Mouse (Mus musculus): ENCODE results near the gene Ubxn2a. TPM values are rescaled to one million over a fixed set of nuclear protein-coding genes. Genes with fewer than 3 reads are reported as not detected.

Gene Ubxn2a
- polyA plus RNA-seq (2017; shearing (Covaris generic)) = 81.3 TPM

DNA sequence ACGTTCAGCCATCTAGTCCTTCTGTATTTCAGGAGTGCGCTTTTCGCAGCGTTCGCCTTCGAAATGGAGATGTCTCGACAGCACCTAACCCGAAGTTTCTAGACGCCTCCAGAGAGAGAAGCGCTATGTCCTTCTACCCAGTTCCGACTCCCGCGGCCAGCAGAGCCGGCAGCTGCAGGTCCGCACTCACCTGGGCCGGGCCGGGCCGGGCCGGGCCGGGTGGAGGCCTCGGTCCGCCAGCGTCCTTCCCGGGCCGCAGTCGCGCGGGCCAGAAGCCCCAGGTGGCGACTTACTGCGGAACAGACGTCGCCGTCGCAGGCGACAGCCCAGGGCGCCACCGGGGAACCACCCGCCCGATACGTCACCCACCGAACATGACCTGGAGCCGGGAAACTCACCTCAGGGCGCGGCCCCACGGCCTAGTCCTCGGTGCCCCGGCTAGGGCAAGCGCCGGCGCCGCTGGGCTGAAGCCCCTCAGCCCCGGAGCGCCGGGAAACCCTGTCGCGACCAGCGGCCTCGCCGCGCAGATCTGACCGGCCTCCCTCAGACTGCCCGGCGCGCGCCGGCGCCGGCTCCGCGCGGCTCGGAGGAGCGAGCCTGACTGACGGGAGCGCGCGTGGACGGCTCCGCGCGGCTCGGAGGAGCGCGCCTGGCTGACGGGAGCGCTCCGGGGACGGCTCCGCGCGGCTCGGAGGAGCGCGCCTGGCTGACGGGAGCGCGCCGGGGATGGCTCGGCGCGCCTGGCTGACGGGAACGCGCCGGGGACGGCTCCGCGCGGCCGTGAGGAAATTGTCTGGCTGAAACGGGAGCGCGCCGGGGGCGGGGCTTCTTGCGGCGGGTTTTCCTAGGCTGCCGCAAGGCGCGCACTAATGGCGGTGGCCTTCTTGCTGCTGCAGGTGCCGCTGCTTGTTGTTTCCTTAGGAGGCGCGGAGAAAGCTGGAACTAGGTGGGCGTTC is at the start of gene Ubxn2a:
TSS of gene Ubxn2a (minus strand) at position 755 of the 956 bp plus-strand sequence.

DNA sequence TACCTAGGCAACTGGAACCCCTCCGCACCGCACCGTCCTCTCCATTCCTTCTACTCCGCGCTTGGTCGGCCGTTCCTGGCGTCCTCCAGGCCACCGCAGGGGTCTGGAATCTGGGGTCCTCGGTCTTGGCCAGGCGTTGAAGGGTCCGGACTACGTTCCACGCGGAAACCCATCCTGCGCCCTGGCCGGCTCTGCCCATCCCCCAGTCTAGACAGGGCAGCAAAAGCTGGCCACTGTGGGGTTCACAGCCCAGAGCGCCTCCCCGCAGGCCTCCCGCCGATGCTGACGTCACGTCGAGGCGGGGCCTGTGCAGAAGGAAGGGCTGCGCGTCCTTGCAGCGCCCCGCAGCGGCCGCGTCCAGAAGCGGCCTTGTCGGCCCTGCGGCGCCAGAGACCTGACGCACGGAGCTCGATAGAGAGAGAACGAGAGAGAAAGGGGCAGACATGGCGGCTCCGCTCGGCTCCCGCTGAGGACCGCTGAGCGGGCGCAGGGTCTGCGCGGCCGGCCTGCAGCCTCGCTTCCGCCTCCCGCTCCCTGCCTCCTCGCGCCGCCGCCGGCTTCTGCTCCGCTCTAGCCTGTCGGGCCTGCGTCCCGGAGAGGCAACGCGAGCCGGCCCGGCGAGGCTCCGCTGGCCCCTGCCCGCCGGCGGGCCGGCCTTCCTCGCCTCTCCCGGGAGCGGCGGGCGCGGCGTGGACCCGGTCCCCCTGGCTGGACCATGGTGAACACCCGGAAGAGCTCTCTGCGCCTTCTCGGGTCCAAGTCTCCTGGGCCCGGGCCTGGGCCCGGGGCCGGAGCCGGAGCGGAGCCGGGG is 9.7 kb upstream of the Ubxn2a start, which contains the start of gene Atad2b:
TSS of gene Atad2b (plus strand) at position 360 of the 811 bp plus-strand sequence.

DNA sequence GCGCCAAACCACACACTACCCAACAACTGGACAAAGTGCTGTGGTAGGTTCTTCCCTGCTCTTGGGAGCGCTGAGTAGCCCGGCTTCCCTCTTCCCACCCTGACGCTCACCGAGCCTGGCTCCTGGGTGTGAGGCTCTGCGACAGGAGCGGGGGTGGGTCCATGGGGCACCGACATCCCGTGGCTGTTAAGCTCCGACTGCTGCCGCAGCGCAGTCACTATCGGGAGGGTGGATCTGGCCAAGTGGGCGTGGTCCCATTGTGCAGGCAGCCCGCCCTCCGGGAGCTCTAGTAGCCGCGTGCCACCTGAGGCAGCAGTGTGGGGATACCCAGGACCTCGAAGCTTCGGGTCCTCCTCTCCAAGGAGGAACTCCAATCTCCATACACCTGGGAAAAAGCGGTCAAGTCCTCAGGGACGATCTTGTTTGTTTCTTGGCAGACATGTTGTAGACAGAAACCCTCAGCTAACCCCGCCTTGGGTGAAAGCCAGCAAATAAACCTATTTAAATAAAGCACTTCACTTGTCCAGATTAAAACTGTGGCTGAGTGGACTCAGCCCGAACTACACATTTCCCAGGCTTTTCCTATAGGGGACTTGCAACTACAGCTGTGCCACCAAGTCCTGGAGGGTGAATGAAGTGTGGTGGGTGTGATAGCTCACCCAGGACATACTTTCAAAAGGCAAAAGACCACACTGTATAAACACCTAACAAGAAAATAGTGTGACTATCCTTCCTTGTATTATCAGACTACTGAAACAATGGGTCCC is 33.2 kb downstream of the Ubxn2a start, which contains the start of gene Mfsd2b:
TSS of gene Mfsd2b (minus strand) at position 199 of the 767 bp plus-strand sequence.

DNA sequence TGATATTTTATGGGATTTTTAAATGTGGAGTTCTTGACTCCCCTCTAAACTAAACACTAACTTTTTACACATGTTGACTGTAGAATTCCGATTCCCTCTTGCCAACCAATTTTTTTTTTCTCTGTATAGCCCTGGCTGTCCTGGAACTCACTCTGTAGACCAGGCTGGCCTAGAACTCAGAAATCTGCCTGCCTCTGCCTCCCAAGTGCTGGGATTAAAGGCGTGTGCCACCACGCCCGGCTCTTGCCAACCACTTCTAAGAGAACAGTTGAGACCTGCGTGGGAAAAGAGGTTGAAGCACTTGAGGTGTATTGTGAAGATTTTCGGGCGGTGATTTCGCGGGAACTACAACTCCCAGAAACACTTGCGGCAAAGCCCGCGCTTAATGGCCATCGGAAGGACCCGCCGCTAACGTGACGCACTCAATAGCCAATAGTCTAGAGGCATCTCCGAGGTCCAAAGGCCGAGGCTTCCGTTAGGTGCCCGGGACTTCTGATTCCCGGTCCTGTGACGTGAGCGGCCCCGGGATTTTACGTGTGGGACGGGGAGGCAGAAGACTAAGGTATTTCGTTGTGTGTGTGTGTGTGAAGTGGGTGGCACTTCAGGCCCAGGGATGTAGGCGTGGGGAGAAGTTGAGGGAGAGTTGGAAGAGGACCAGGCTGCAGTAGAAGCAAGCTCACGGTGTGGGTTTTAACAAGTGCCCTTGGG is 64.5 kb downstream of the Ubxn2a start, which contains the start of gene Wdcp:
TSS of gene Wdcp (plus strand) at position 414 of the 708 bp plus-strand sequence.

DNA sequence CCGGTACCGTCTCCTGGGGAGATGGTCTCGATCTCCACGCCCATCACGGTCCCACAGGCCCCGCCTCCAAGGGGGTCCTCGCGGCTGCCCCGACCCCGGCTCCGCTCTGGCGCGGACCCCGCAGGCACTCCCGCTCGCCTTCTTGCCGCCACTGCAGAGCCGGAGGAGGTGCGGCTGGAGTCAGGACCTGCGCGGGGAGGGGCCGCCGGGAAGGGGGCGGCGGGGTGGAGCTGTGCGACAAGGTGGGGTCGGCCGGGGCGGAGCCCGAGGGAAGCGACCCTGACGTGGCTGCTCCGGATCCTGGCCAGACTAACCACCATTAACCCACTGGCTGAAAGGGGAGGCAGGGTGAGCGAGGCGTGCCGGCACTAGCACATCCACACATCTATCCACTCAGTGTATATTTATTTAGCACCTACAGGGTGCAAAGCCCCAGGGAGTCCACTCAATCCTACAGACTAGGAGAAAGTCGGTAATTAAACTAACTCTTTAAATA is 66.1 kb downstream of the Ubxn2a start, which contains the start of gene Fkbp1b:
TSS of gene Fkbp1b (minus strand) at position 200 of the 496 bp plus-strand sequence.

Other genes starting within 250 kb of the Ubxn2a start
- gene Fam228a, start 169.3 kb downstream of the Ubxn2a start, polyA plus RNA-seq (2017; shearing (Covaris generic)) = 0.34 TPM
- not detected for gene Pfn4, start 138.7 kb downstream of the Ubxn2a start, polyA plus RNA-seq (2017; shearing (Covaris generic))
- not detected for gene Fam228b, start 138.4 kb downstream of the Ubxn2a start, polyA plus RNA-seq (2017; shearing (Covaris generic))
- 358 TPM for gene Sf3b6, start 90.2 kb downstream of the Ubxn2a start, polyA plus RNA-seq (2017; shearing (Covaris generic))
- gene Fkbp1b, start 66.1 kb downstream of the Ubxn2a start, polyA plus RNA-seq (2017; shearing (Covaris generic)) = not detected
- gene Wdcp, start 64.4 kb downstream of the Ubxn2a start, polyA plus RNA-seq (2017; shearing (Covaris generic)) = 4.6 TPM
- gene Mfsd2b, start 33.3 kb downstream of the Ubxn2a start, polyA plus RNA-seq (2017; shearing (Covaris generic)) = 0.37 TPM
- gene Atad2b, start 9.6 kb upstream of the Ubxn2a start, polyA plus RNA-seq (2017; shearing (Covaris generic)) = 43.1 TPM